Mouse (Mus musculus): ENCODE data around the gene Ankrd11. TPM values are rescaled to one million over a fixed set of nuclear protein-coding genes. Genes with fewer than 3 reads are reported as not detected.

Ankrd11 gene
- total and polyA plus RNA-seq, 3 experiments, result 57.3 to 128 (median 96.3) TPM

DNA sequence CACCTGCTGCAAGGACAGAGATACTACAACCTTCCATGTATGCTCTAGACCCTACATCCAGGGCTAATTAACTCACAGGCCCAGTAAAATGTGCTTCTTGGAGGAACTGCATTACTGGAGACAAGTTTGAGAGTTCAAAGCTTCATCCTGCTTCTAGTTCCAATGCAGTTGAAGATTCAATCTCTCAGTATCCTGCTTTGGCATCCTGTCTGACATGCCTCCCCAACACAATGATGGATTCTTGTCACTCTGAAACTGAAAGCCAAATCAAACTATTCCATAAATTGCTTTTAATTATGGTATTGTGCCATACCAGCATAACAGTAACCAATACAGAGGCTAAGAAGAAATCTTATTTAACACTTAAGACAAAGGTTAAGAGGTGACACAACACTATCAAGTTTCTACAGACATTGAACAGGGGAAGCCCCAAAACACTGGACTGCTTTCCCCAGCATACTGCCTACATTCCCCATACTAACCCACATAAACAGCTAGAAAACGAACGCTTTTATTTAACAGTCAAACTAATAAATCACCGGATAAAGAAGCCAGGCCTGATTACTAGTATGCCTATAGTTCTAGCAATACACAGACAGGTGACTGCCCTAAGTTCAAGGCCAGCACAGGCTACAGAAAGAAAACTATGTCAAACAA is 72.0 kb downstream of the Ankrd11 start:
- H3K4me3 ChIP-seq (ENCODE audit: low read depth, low read length), result no peak overlapping the region
- TF ChIP-seq POLR2AphosphoS5 (IDR thresholded peaks at IDR 0.05; ENCODE audit: insufficient replicate concordance, low read depth, low read length) (no peak), GATA2 (IDR thresholded peaks at IDR 0.05; ENCODE audit: borderline replicate concordance, low read depth, low read length) (no peak), CTCF (IDR thresholded peaks at IDR 0.05; ENCODE audit: low read depth, low read length) (no peak), GATA1 (IDR thresholded peaks at IDR 0.05; ENCODE audit: borderline replicate concordance, low read length) (no peak), TAL1 (conservative IDR thresholded peaks at IDR 0.05; ENCODE audit: low read depth, low read length) (no peak)
- peaks cover 83% of the 10 kb centered on the region for H3K36me3 ChIP-seq (replicated peaks)
- H3K4me1 ChIP-seq (ENCODE audit: insufficient read depth, low read depth, low read length), result peaks cover 5% of the 10 kb centered on the region
- no peaks in the 10 kb centered on the region for H3K27me3 ChIP-seq (ENCODE audit: insufficient read depth, low read length)
- DNase-seq (ENCODE audit: low spot score) (no peak), ATAC-seq (ENCODE audit: extremely low read depth, insufficient number of reproducible peaks, low FRiP score, poor library complexity, severe bottlenecking) (no peak)
- H3K9me3 ChIP-seq (replicated peaks), result no peaks in the 10 kb centered on the region

DNA sequence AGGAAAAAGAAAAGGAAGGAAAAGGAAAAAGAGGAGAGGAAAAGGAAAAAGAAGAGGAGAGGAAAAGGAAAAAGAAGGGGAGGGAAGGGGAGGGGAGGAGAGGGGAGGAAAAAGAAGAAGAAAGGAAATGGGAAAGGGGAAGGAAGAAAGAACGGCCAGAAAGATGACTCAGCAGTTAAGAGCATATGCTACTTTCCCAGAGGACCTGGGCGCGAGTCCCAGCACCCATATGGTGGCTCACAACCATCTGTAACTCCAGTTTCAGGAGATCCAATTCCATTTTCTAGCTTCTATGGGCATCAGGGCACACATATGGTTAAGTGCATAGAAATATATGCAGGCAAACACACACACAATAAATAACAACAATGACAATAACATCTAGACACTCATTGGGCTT is 73.9 kb downstream of the Ankrd11 start:
- Histone ChIP-seq H3K36me3 (replicated peaks) (peaks cover 82% of the 10 kb centered on the region), H3K9me3 (replicated peaks) (no peaks in the 10 kb centered on the region), H3K27me3 (ENCODE audit: insufficient read depth, low read length) (no peaks in the 10 kb centered on the region), H3K4me3 (ENCODE audit: low read depth, low read length) (no peak overlapping the region), H3K4me1 (ENCODE audit: insufficient read depth, low read depth, low read length) (peaks cover 22% of the 10 kb centered on the region)
- ATAC-seq (ENCODE audit: extremely low read depth, insufficient number of reproducible peaks, low FRiP score, poor library complexity, severe bottlenecking), result no peak
- no peak for TF ChIP-seq CTCF (IDR thresholded peaks at IDR 0.05; ENCODE audit: low read depth, low read length)
- no peak for TF ChIP-seq TAL1 (conservative IDR thresholded peaks at IDR 0.05; ENCODE audit: low read depth, low read length)
- TF ChIP-seq POLR2AphosphoS5 (IDR thresholded peaks at IDR 0.05; ENCODE audit: insufficient replicate concordance, low read depth, low read length), result no peak
- TF ChIP-seq GATA1 (IDR thresholded peaks at IDR 0.05; ENCODE audit: borderline replicate concordance, low read length), result no peak
- no peak for TF ChIP-seq GATA2 (IDR thresholded peaks at IDR 0.05; ENCODE audit: borderline replicate concordance, low read depth, low read length)
- DNase-seq (ENCODE audit: low spot score), result no peak

DNA sequence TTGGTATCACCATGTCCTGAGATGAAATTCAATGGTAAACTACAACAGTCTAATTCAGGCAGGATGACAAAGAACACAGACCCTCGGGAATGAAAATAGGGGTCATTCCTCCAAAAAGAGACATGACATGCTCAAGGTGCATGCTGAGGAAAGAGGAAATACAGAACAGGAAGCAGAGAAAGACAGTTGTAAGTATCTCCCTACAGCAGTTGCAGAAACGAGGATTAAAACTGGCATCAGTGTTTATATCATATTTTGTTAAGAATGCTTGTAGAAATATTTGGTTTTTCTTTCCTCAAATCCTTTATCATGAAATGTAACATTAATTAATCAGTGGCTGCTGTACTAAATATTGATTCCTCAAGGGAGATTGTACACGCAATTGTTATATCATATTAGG is 75.4 kb downstream of the Ankrd11 start:
- Histone ChIP-seq H3K4me1 (ENCODE audit: insufficient read depth, low read depth, low read length) (peaks cover 37% of the 10 kb centered on the region), H3K9me3 (replicated peaks) (no peaks in the 10 kb centered on the region), H3K4me3 (ENCODE audit: low read depth, low read length) (no peak overlapping the region), H3K27me3 (ENCODE audit: insufficient read depth, low read length) (no peaks in the 10 kb centered on the region), H3K36me3 (replicated peaks) (peaks cover 77% of the 10 kb centered on the region)
- DNase-seq (ENCODE audit: low spot score) (no peak), ATAC-seq (ENCODE audit: extremely low read depth, insufficient number of reproducible peaks, low FRiP score, poor library complexity, severe bottlenecking) (no peak)
- no peak for TF ChIP-seq GATA2 (IDR thresholded peaks at IDR 0.05; ENCODE audit: borderline replicate concordance, low read depth, low read length)
- TF ChIP-seq CTCF (IDR thresholded peaks at IDR 0.05; ENCODE audit: low read depth, low read length), result no peak
- TF ChIP-seq GATA1 (IDR thresholded peaks at IDR 0.05; ENCODE audit: borderline replicate concordance, low read length), result no peak
- no peak for TF ChIP-seq POLR2AphosphoS5 (IDR thresholded peaks at IDR 0.05; ENCODE audit: insufficient replicate concordance, low read depth, low read length)
- TF ChIP-seq TAL1 (conservative IDR thresholded peaks at IDR 0.05; ENCODE audit: low read depth, low read length), result no peak

DNA sequence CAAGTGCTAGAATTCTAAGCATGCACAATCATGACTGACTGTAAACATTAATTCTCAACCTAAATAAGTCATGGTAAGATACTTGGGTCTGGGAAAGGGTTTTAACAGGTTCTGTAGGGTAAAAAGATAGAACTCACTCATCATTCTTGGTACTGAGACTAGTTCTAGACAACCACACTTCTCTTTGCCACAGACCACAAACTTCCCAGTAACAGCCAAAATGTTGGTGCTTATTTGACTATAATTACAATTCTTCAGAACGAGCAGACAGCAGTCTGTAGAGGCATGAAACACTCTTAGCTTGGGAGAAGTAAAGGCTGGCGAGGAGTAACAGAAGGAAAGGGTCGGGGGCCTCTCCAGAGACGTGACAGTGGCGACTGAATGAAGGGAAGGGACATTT is 80.0 kb downstream of the Ankrd11 start:
- no peak for ATAC-seq (ENCODE audit: extremely low read depth, insufficient number of reproducible peaks, low FRiP score, poor library complexity, severe bottlenecking)
- H3K36me3 ChIP-seq (replicated peaks), result peaks cover 55% of the 10 kb centered on the region
- no peaks in the 10 kb centered on the region for H3K9me3 ChIP-seq (replicated peaks)
- no peak for TF ChIP-seq CTCF (IDR thresholded peaks at IDR 0.05; ENCODE audit: low read depth, low read length)
- TF ChIP-seq POLR2AphosphoS5 (IDR thresholded peaks at IDR 0.05; ENCODE audit: insufficient replicate concordance, low read depth, low read length), result no peak
- no peak for TF ChIP-seq GATA2 (IDR thresholded peaks at IDR 0.05; ENCODE audit: borderline replicate concordance, low read depth, low read length)
- no peak for TF ChIP-seq GATA1 (IDR thresholded peaks at IDR 0.05; ENCODE audit: borderline replicate concordance, low read length)
- TF ChIP-seq TAL1 (conservative IDR thresholded peaks at IDR 0.05; ENCODE audit: low read depth, low read length), result no peak
- DNase-seq (ENCODE audit: low spot score), result no peak
- no peaks in the 10 kb centered on the region for H3K27me3 ChIP-seq (ENCODE audit: insufficient read depth, low read length)
- peaks cover 74% of the 10 kb centered on the region for H3K4me1 ChIP-seq (ENCODE audit: insufficient read depth, low read depth, low read length)
- no peak overlapping the region; the same call in 1 of the 2 replicates for H3K4me3 ChIP-seq (ENCODE audit: low read depth, low read length)

DNA sequence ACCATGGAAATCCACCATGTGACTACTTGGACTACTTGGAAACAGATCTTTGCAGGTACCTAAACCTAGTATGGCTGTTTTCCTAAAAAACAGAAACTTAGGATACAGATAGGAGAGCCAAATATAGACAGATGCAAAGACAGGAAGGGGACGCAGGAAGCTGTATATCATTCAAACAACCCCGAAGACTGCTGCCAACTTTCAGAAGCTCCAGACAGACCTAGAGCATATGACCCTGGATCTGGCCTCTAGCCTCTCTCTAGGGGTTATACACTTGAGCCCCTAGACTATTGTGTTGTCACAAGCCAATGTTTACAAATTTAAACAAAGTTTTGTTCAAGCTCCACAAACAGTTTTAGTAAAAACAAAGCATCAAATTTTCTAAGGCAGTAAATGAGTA is 80.6 kb downstream of the Ankrd11 start:
- H3K27me3 ChIP-seq (ENCODE audit: insufficient read depth, low read length), result no peaks in the 10 kb centered on the region
- no peak for DNase-seq (ENCODE audit: low spot score)
- TF ChIP-seq TAL1 (conservative IDR thresholded peaks at IDR 0.05; ENCODE audit: low read depth, low read length), result no peak
- TF ChIP-seq CTCF (IDR thresholded peaks at IDR 0.05; ENCODE audit: low read depth, low read length), result no peak
- TF ChIP-seq GATA2 (IDR thresholded peaks at IDR 0.05; ENCODE audit: borderline replicate concordance, low read depth, low read length), result no peak
- no peak for TF ChIP-seq GATA1 (IDR thresholded peaks at IDR 0.05; ENCODE audit: borderline replicate concordance, low read length)
- no peak for TF ChIP-seq POLR2AphosphoS5 (IDR thresholded peaks at IDR 0.05; ENCODE audit: insufficient replicate concordance, low read depth, low read length)
- peaks cover 55% of the 10 kb centered on the region for H3K36me3 ChIP-seq (replicated peaks)
- H3K9me3 ChIP-seq (replicated peaks), result no peaks in the 10 kb centered on the region
- no peak overlapping the region for H3K4me3 ChIP-seq (ENCODE audit: low read depth, low read length)
- ATAC-seq (ENCODE audit: extremely low read depth, insufficient number of reproducible peaks, low FRiP score, poor library complexity, severe bottlenecking), result no peak
- H3K4me1 ChIP-seq (ENCODE audit: insufficient read depth, low read depth, low read length), result peaks cover 80% of the 10 kb centered on the region

DNA sequence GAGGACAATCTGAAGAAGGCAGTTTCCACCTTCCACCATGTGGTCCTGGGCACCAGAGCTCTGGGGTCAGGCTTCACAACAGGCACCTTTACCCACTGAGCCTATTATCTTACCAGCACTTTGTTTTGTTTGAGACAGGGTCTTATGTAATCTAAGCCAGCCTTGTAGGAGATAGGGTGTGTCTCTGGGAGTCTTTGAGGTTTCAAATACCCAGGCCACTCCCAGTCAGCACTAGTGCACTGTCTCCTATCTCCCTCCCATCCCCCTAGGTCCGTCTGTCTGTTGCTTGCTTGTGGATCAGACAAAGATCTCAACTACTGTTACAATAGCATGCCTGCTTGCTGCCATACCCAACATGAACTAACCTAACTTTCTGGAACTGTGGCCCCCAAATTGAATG is 81.1 kb downstream of the Ankrd11 start:
- DNase-seq (ENCODE audit: low spot score), result peak; percentile 65
- H3K27me3 ChIP-seq (ENCODE audit: insufficient read depth, low read length), result no peaks in the 10 kb centered on the region
- ATAC-seq (ENCODE audit: extremely low read depth, insufficient number of reproducible peaks, low FRiP score, poor library complexity, severe bottlenecking), result peak; percentile 91
- no peak for TF ChIP-seq TAL1 (conservative IDR thresholded peaks at IDR 0.05; ENCODE audit: low read depth, low read length)
- no peak for TF ChIP-seq CTCF (IDR thresholded peaks at IDR 0.05; ENCODE audit: low read depth, low read length)
- TF ChIP-seq GATA2 (IDR thresholded peaks at IDR 0.05; ENCODE audit: borderline replicate concordance, low read depth, low read length), result no peak
- no peak for TF ChIP-seq POLR2AphosphoS5 (IDR thresholded peaks at IDR 0.05; ENCODE audit: insufficient replicate concordance, low read depth, low read length)
- no peak for TF ChIP-seq GATA1 (IDR thresholded peaks at IDR 0.05; ENCODE audit: borderline replicate concordance, low read length)
- peak overlapping the region; percentile 54; the same call in 1 of the 2 replicates for H3K4me3 ChIP-seq (ENCODE audit: low read depth, low read length)
- peaks cover 52% of the 10 kb centered on the region for H3K36me3 ChIP-seq (replicated peaks)
- H3K9me3 ChIP-seq (replicated peaks), result no peaks in the 10 kb centered on the region
- peaks cover 85% of the 10 kb centered on the region for H3K4me1 ChIP-seq (ENCODE audit: insufficient read depth, low read depth, low read length)

Measured in G1E (cell line).